Mouse (Mus musculus) layer of hippocampus, adult 8-10 months (tissue): ENCODE results near the gene Ppm1k. TPM values are rescaled to one million over a fixed set of nuclear protein-coding genes. Genes with fewer than 3 reads are reported as not detected.
"Not testable (repeated sequence)": the region's sequence is repeated elsewhere in the genome, so short reads cannot be mapped to it uniquely, and the experiment has no call there.

Source experiments
- DNase-seq, 2 experiments: peaks; one replicate each; pipeline ENCODE4 v3.0.0; 2022; ENCODE audit warnings: low spot score in 2 of 2
- total RNA-seq, 4 experiments: library from RNA; stranded (reverse); gene quantifications; 2 replicates each; pipeline ENCODE4 v1.2.4; 2022

Gene Ppm1k
- 10 to 100 TPM; 71.1 to 92.2 (median 79.2) TPM for total RNA-seq

GRCm38 (mm10) chr6:57535386-57535936, at the start of gene Ppm1k:
Gene Ppm1k, minus strand, starts transcription at chr6:57535468.
- peak; percentile 99 for DNase-seq

GRCm38 (mm10) chr6:57582356-57582755, 47.1 kb upstream of the Ppm1k start:
- DNase-seq = no peak

- DNase-seq = no peak
Observed at GRCm38 (mm10) chr6:57581595-57581994, 46.3 kb upstream of the Ppm1k start.

GRCm38 (mm10) chr6:57580881-57581548, 45.7 kb upstream of the Ppm1k start, which contains the start of gene Herc6:
Gene Herc6, plus strand, starts transcription at chr6:57581000.
- peak; percentile 24 to 39 for DNase-seq

- DNase-seq = no peak
Observed at GRCm38 (mm10) chr6:57571587-57571986, 36.3 kb upstream of the Ppm1k start.

- DNase-seq = peak; percentile 11 to 48
Observed at GRCm38 (mm10) chr6:57570170-57570974, 35.1 kb upstream of the Ppm1k start.

GRCm38 (mm10) chr6:57567630-57568029, 32.4 kb upstream of the Ppm1k start:
- no peak for DNase-seq

- DNase-seq = no peak
Observed at GRCm38 (mm10) chr6:57565452-57565851, 30.2 kb upstream of the Ppm1k start.

GRCm38 (mm10) chr6:57563454-57563853, 28.2 kb upstream of the Ppm1k start:
- no peak for DNase-seq

- no peak for DNase-seq
Observed at GRCm38 (mm10) chr6:57557796-57558317, 22.6 kb upstream of the Ppm1k start.

GRCm38 (mm10) chr6:57551211-57551796, 16.0 kb upstream of the Ppm1k start:
- DNase-seq = no peak

- DNase-seq = no peak
Observed at GRCm38 (mm10) chr6:57544866-57545265, 9.6 kb upstream of the Ppm1k start.

GRCm38 (mm10) chr6:57543591-57543990, 8.3 kb upstream of the Ppm1k start:
- DNase-seq = not testable (repeated sequence)

- DNase-seq = no peak
Observed at GRCm38 (mm10) chr6:57541737-57542335, 6.6 kb upstream of the Ppm1k start.

GRCm38 (mm10) chr6:57540950-57541498, 5.8 kb upstream of the Ppm1k start:
- DNase-seq = no peak

GRCm38 (mm10) chr6:57537887-57538286, 2.6 kb upstream of the Ppm1k start:
- no peak for DNase-seq

- no peak for DNase-seq
Observed at GRCm38 (mm10) chr6:57535971-57536669, 852 bp upstream of the Ppm1k start.

GRCm38 (mm10) chr6:57534611-57535286, 519 bp downstream of the Ppm1k start:
- DNase-seq = peak in 1 of 2 experiments; percentile 35

- DNase-seq = no peak
Observed at GRCm38 (mm10) chr6:57534231-57534610, 1.0 kb downstream of the Ppm1k start.

- DNase-seq = no peak
Observed at GRCm38 (mm10) chr6:57533410-57533809, 1.9 kb downstream of the Ppm1k start.
